13 mouse cellular contexts compared by ENCODE assay signal in the genomic region with DNA sequence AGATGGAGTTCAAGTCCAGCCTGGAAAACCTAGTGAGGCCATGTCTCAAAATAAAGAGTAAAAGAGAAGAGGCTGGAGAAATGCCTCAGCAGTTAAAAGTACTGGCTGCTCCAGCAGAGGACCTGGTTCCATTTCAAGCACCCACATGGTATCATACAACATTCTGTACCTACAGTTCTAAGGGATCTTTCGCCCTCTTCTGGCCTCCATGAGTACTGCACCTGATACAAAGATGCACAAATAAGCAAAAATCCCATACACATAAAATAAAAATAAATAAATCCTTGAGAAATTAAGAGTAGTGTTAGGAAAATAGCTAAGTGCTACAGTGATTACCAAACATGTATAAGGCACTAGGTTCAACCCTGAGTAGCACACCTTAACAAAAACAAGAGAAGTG. TPM values are rescaled to one million over a fixed set of nuclear protein-coding genes. Genes with fewer than 3 reads are reported as not detected.
A peak's percentile ranks its signal among the peaks of the same experiment; 100 is the strongest.
DNase-seq lines count a peak whose midpoint lies in the region; ATAC-seq and TF ChIP-seq lines count a peak whose summit lies in the region.
"Had no signal": no experiment of that assay in that cellular context is flagged by ENCODE, and none has a peak within 500 bp of the region (broad histone marks: within the 10 kb centered on the region; RNA-seq: fewer than 3 reads in every experiment).

No protein-coding gene starts in this region.

- ATAC-seq in heart, postnatal 0 days (ENCODE audit: insufficient read depth, low read depth) = no peak
- ATAC-seq: midbrain, embryonic 16.5 days had no signal

- peaks cover 6% of the 10 kb centered on the region for H3K9me3 ChIP-seq in heart, postnatal 0 days (replicated peaks; ENCODE audit: control insufficient read depth, low read length)

- WGBS in heart, postnatal 0 days = 64% methylated on average over 1 of the region's 1 CpGs
- WGBS in thymus, adult 2 months = 42% methylated on average over 1 of the region's 1 CpGs

- no peak for TF ChIP-seq EP300 in heart, postnatal 0 days (IDR thresholded peaks at IDR 0.05; ENCODE audit: low read depth)

- no peak overlapping the region for H3K4me2 ChIP-seq in heart, postnatal 0 days (ENCODE audit: low read depth, low read length)
- H3K4me2 ChIP-seq: liver, embryonic 15.5 days had no signal

- H3K27me3 ChIP-seq in heart, postnatal 0 days (ENCODE audit: control insufficient read depth, insufficient read depth, low read length) = no peaks in the 10 kb centered on the region
- H3K27me3 ChIP-seq in thymus, adult 2 months (ENCODE audit: control insufficient read depth, insufficient read depth, low read length) = peaks cover 13% of the 10 kb centered on the region

- no peaks in the 10 kb centered on the region for H3K36me3 ChIP-seq in heart, postnatal 0 days (replicated peaks; ENCODE audit: control insufficient read depth, insufficient read depth, low read length)
- no peaks in the 10 kb centered on the region for H3K36me3 ChIP-seq in thymus, adult 2 months (ENCODE audit: control insufficient read depth, insufficient read depth, low read length)
- H3K36me3 ChIP-seq: embryonic facial prominence, embryonic 10.5 days; heart, embryonic 10.5 days; liver, embryonic 15.5 days had no signal

- TF ChIP-seq CTCF in heart, postnatal 0 days (IDR thresholded peaks at IDR 0.05; ENCODE audit: low read depth) = peak; percentile 28
- no peak for TF ChIP-seq CTCF in thymus, adult 2 months (IDR thresholded peaks at IDR 0.05; ENCODE audit: borderline replicate concordance, control insufficient read depth, extremely low read depth, insufficient read depth, low read length, poor library complexity)

- H3K9ac ChIP-seq in heart, postnatal 0 days (replicated peaks; ENCODE audit: low read depth, low read length) = no peak overlapping the region
- H3K9ac ChIP-seq: liver, embryonic 15.5 days had no signal

- 0 out of 2 replicates have a peak, but pooled peaks cover 5% of the 10 kb centered on the region for H3K4me1 ChIP-seq in heart, postnatal 0 days (ENCODE audit: control insufficient read depth, insufficient read depth)
- H3K4me1 ChIP-seq in thymus, adult 2 months (replicated peaks; ENCODE audit: control insufficient read depth, insufficient read depth, low read length) = peaks cover 10% of the 10 kb centered on the region

- no peak overlapping the region for H3K27ac ChIP-seq in heart, postnatal 0 days (ENCODE audit: low read depth)
- no peak overlapping the region for H3K27ac ChIP-seq in thymus, adult 2 months (ENCODE audit: control insufficient read depth, insufficient read depth, low read length)
- H3K27ac ChIP-seq: embryonic facial prominence, embryonic 10.5 days; heart, embryonic 10.5 days; liver, embryonic 15.5 days had no signal

- no peak overlapping the region for H3K4me3 ChIP-seq in heart, postnatal 0 days (ENCODE audit: low read depth, low read length)
- no peak overlapping the region for H3K4me3 ChIP-seq in thymus, adult 2 months (ENCODE audit: control insufficient read depth, insufficient read depth, low read length)
- H3K4me3 ChIP-seq: embryonic facial prominence, embryonic 10.5 days; heart, embryonic 10.5 days; liver, embryonic 15.5 days had no signal

- no peak for TF ChIP-seq POLR2A in thymus, adult 2 months (IDR thresholded peaks at IDR 0.05; ENCODE audit: control insufficient read depth, extremely low read depth, insufficient read depth, low read length, poor library complexity)

- DNase-seq in heart, postnatal 0 days (ENCODE audit: low spot score) = no peak
- DNase-seq in heart, adult 9 months (ENCODE audit: low spot score in 2 of 2) = no peak
- peak; percentile 10 for DNase-seq in thymus, adult 2 months
- no peak for DNase-seq in thymus, adult 18-20 months
- peak; percentile 62 for DNase-seq in induced T-regulatory cell, adult 2 months (ENCODE audit: low read depth)
- DNase-seq in ovary, postnatal 10 days (ENCODE audit: low spot score) = no peak
- DNase-seq in right cerebral cortex, postnatal 10 days (ENCODE audit: low spot score in 2 of 2) = no peak
- no peak for DNase-seq in natural killer cell, adult 2 months (ENCODE audit: low spot score in 2 of 2)
- DNase-seq: layer of hippocampus, adult 9-11 months had no signal

RNA-seq across cellular contexts. Expression of a gene that starts 4.1 kb away (rescaled TPM):
- total RNA-seq in heart, postnatal 0 days (2014; rRNA removed; ENCODE audit: low replicate concordance) = 5.2 and 14.4 TPM in 2 replicates
- polyA plus RNA-seq in heart, postnatal 0 days (2015; fragmentation: Nextera tagmentation; extraction: Ambion mirVana) = 15.3 and 18.5 TPM in 2 replicates
- 0.27 and 0.65 TPM in 2 replicates for polyA plus RNA-seq in thymus, adult 2 months (2012; rRNA removed)

RNA-seq across cellular contexts. Expression of a gene that starts 28.7 kb away (rescaled TPM):
- 33.4 and 47.3 TPM in 2 replicates for total RNA-seq in heart, postnatal 0 days (2014; rRNA removed; ENCODE audit: low replicate concordance)
- 19.2 and 19.7 TPM in 2 replicates for polyA plus RNA-seq in heart, postnatal 0 days (2015; fragmentation: Nextera tagmentation; extraction: Ambion mirVana)
- 33.7 and 36.6 TPM in 2 replicates for polyA plus RNA-seq in thymus, adult 2 months (2012; rRNA removed)

Comparison
In these comparisons a context has a peak if more than half of its experiments do, and no peak if none do; other contexts are left out.
1. DNase-seq: peak in thymus, adult 2 months (single experiment) and induced T-regulatory cell, adult 2 months (single experiment); none in heart, postnatal 0 days (single experiment), heart, adult 9 months (0 of 2), thymus, adult 18-20 months (0 of 2), ovary, postnatal 10 days (single experiment), right cerebral cortex, postnatal 10 days (0 of 2) and natural killer cell, adult 2 months (0 of 2).